1 mouse cellular context compared by ENCODE assay signal in the genomic region with DNA sequence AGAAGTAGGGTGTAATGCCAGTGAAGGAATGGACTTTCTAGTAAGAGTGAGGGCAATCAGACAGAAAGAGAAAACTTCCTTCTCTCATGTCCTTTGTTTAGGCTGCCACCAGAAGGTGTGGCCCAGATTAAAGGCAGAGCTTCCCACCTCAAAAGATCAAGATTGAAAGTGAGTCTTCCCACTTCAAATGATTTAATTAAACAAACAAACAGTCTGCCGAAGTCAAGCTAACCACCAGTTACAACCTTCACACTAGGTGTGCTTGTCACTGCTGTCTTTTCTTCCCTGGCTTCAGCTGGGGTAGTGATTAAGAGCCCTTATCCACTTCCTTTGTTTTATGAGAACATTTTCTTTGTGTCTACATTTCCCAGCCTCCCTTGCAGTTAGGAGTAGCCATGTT.
TF ChIP-seq lines count a peak whose summit lies in the region.

No protein-coding gene starts in this region.

TF ChIP-seq in MEL, 35 proteins besides CTCF, POLR2A, EP300 and RAD21 (continued from another document):
- TF ChIP-seq NELFE (IDR thresholded peaks at IDR 0.05; ENCODE audit: low read depth, low read length), result no peak
